Mouse (Mus musculus) intestine, embryonic 16.5 days (tissue): ENCODE measurements around the gene Mad1l1. TPM values are rescaled to one million over a fixed set of nuclear protein-coding genes. Genes with fewer than 3 reads are reported as not detected.

ENCODE experiments used
- ATAC-seq: fragments of 200-750 bp; cut with Nextera tagmentation; 2 replicates; pipeline ENCODE4 v1.8.0; 2017; ENCODE audit warnings: moderate TSS enrichment, moderate library complexity
- H3K27ac ChIP-seq: fragments of 300-500 bp; sonication (generic); 2 replicates; pipeline ENCODE4 v1.5.1; 2014; ENCODE audit warnings: mild to moderate bottlenecking, low read length
- H3K27me3 ChIP-seq: fragments of 300-500 bp; sonication (generic); replicated peaks from 2 replicates; pipeline ENCODE4 v1.6.1; 2014; ENCODE audit warnings: low read length, control low read depth, mixed read lengths; ENCODE audit not compliant: control insufficient read depth, insufficient read depth
- H3K36me3 ChIP-seq: fragments of 300-500 bp; sonication (generic); 2 replicates; pipeline ENCODE4 v1.6.1; 2014; ENCODE audit warnings: low read length, control low read depth; ENCODE audit not compliant: control insufficient read depth, insufficient read depth
- H3K4me1 ChIP-seq: fragments of 300-500 bp; sonication (generic); 2 replicates; pipeline ENCODE4 v1.6.1; 2014; ENCODE audit warnings: low read length, control low read depth, mixed read lengths; ENCODE audit not compliant: control insufficient read depth, insufficient read depth
- H3K4me2 ChIP-seq: fragments of 300-500 bp; sonication (generic); 2 replicates; pipeline ENCODE4 v1.6.1; 2014; ENCODE audit warnings: low read depth, low read length, control low read depth
- H3K4me3 ChIP-seq: fragments of 300-500 bp; sonication (generic); 2 replicates; pipeline ENCODE4 v1.5.1; 2014; ENCODE audit warnings: mild to moderate bottlenecking, low read length
- H3K9ac ChIP-seq: fragments of 300-500 bp; sonication (generic); 2 replicates; pipeline ENCODE4 v1.6.1; 2014; ENCODE audit warnings: low read depth, low read length
- H3K9me3 ChIP-seq: fragments of 300-500 bp; sonication (generic); 2 replicates; pipeline ENCODE4 v1.6.1; 2016; ENCODE audit warnings: low read length, control low read depth; ENCODE audit not compliant: control insufficient read depth
- WGBS: fragments of 180-500 bp; shearing (Covaris S2); extraction: QIAGEN DNeasy Blood & Tissue Kit; methylation state at CpG from one replicate; pipeline ENCODE4 v1.1.7; 2014; 5-methylcytosine and 5-hydroxymethylcytosine counted together
- polyA plus RNA-seq: library from polyadenylated mRNA; unstranded; fragments of >200 nt; fragmentation: Nextera tagmentation; extraction: Ambion mirVana; gene quantifications from 2 replicates; pipeline ENCODE4 v1.2.1, GENCODE M21; 2015

Gene Mad1l1
- polyA plus RNA-seq, 1 experiment from 2014 or later: 34.1 TPM

DNA sequence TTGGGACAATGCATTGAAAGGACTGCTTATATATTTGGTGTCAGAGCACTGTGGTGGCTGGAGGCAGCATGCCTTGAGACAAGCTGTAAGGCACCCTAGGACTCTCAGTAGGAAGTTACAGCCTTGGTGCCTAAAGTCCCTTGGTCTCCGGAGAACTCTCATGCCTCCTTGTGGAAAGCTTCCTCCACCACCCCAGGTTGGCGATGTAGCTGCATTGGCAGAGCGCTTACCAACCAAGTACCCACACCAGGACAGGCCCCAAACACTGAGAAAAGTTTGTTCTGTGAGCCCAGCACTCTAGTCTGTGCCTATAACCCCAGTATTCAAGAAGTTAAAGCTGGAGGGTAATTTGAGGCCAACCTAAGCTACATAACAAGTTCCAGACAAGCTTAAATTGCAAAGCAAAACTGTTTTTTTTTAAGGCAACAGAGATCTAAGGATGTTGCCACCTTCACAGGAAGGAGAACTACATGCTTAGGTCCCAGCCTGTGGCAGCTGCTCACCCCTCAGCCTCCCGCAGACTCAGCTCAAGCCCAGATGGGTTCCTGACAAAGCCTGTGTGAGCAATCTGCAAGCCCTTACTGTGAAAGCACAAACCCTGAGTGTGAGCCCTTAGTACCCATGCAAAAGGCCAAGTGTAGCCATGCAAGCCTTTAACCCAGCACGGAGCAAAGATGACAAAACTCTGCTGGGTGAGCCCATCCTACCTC is 50.2 kb downstream of the Mad1l1 start:
- no peak for ATAC-seq
- Histone ChIP-seq H3K27ac (no peak overlapping the region), H3K4me2 (no peak overlapping the region), H3K27me3 (no peaks in the 10 kb centered on the region), H3K4me1 (no peaks in the 10 kb centered on the region), H3K36me3 (no peaks in the 10 kb centered on the region), H3K9me3 (no peaks in the 10 kb centered on the region), H3K9ac (no peak overlapping the region), H3K4me3 (no peak overlapping the region)
- WGBS: 92% methylated on average over 5 of the region's 5 CpGs

DNA sequence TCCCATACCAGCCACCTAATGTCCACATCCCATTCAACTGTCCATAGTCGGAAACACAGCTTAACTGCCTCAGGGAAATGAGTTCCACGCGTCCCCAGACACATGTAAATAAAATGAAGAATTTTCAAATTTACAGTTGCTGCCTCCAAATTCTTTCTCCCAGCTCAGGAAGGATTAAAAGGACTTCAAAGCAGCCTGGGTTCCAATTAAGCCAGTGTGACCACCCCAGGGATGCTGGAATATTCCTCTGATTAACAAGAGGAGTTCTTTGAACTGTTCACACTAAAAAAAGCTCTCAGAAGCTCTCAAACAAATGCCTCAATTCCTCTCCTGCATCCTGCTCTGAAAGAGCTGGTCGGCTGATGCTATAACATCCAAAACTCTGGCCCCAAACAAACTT is 53.0 kb downstream of the Mad1l1 start:
- Histone ChIP-seq H3K9ac (no peak overlapping the region), H3K27me3 (no peaks in the 10 kb centered on the region), H3K4me3 (no peak overlapping the region), H3K36me3 (no peaks in the 10 kb centered on the region), H3K4me2 (no peak overlapping the region), H3K9me3 (no peaks in the 10 kb centered on the region), H3K27ac (no peak overlapping the region), H3K4me1 (no peaks in the 10 kb centered on the region)
- WGBS: 78% methylated on average over 4 of the region's 4 CpGs
- no peak for ATAC-seq

DNA sequence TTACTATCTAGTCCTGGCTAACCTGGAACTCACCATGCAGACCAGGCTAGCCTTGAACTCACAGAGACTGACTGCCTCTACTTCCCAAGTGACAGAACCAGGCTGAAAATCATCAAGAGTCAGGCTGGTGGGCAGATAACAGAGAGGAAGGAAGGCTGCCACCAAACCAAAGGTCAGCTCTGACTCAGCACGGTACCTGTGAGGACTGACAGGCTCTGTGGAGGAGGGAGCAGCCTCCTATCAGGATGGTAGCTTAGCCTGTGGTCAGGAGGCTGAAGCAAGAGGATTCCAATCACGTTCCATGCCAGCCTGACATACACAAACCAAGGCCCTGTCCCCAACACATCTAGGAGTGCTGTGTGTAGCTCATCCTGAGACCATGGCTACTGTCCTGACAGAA is 54.3 kb downstream of the Mad1l1 start:
- ATAC-seq: peak; percentile 75
- Histone ChIP-seq H3K4me1 (no peaks in the 10 kb centered on the region), H3K4me3 (no peak overlapping the region), H3K36me3 (no peaks in the 10 kb centered on the region), H3K4me2 (no peak overlapping the region), H3K9ac (no peak overlapping the region), H3K9me3 (no peaks in the 10 kb centered on the region), H3K27me3 (no peaks in the 10 kb centered on the region), H3K27ac (no peak overlapping the region)
- WGBS: 64% methylated on average over 2 of the region's 2 CpGs

DNA sequence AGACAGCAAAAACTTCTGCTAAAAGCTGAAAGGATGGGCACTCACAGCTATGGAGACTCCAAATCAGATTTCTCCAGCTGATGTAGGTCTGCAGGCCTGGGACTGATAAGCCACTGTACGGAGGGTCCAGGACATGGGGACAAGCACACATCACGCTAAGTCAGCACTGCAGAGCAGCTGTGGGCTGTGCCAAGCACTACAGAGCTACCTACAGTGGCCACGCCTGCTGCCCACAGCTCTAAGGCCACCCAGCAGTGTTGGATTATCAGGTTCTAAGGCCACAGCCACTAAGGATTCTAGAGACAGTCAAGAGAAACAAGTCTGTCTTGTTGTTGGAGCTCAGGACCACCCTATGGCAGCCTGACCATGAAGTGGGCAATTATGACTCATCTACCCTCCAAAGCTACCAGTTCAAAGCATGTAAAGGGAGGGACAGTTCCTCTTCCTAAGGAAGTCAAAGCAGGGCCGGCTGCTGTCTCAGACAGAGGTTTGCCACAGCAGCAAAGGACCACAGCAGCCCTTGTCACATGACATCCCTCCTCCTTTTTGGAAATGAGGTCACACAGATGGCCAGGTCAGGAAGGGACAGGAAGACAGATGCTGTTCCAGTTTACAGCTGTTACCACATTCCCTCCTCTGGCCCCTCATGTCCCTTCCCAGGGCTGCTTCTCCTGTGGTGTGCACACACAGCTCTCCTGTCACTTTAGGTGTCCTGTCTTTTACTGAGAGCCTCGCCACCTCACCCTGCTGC is 56.4 kb downstream of the Mad1l1 start:
- no peaks in the 10 kb centered on the region for H3K9me3 ChIP-seq
- H3K27me3 ChIP-seq: no peaks in the 10 kb centered on the region
- no peak overlapping the region for H3K4me3 ChIP-seq
- H3K36me3 ChIP-seq: no peaks in the 10 kb centered on the region
- H3K4me1 ChIP-seq: no peaks in the 10 kb centered on the region
- H3K4me2 ChIP-seq: no peak overlapping the region
- no peak overlapping the region for H3K9ac ChIP-seq
- WGBS: 85% methylated on average over 5 of the region's 5 CpGs
- no peak overlapping the region for H3K27ac ChIP-seq
- ATAC-seq: no peak

DNA sequence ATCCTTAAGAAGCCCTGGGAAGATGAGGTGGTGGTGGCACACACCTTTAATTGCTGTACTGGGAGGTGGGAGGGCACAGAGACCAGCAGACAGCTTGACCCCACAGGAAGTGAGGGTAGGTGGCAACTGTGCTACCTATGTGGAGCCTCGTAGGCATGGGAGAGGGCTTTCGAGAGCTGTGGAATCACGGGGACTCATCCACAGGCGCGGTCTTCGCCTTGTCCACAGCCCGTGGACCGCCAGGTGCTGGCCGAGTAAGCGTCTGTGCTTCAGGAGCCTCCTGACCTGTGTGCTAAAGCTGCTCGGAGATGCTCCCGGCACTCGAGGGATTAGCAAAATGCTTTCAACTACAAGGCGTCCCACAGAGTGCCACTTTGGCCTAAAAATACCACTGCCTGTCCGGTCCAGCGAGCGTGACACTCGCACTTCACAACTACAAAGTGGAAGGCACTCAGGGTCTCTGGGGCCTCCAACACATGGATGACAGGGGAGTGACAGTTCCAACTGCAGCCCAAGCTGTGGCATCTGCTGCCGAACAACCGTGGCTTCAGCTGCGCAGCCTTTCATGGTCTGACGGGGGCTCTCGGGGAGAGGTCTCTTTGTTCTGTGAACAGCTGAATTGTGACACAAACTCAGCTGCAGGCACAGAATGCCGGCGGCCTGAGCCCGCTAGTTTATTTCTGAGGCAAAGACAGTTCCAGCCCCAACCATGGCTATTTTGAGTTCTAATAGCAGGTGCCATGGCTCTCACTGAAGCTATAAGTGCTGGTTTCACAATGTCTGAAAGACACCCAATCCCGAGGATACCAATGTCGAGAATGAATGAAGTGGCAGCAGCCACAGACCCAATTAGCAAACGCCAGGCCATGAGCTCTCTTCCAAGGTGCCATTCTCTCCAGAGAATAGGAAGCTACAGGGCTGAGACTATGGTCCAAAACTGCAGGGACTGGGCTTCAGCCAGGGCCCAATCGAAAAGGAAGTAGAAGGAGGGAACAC is 57.3 kb downstream of the Mad1l1 start:
- no peak for ATAC-seq
- WGBS: 79% methylated on average over 30 of the region's 30 CpGs
- H3K9ac ChIP-seq: no peak overlapping the region
- H3K27ac ChIP-seq: no peak overlapping the region
- no peaks in the 10 kb centered on the region for H3K27me3 ChIP-seq
- H3K9me3 ChIP-seq: no peaks in the 10 kb centered on the region
- H3K4me2 ChIP-seq: no peak overlapping the region
- no peaks in the 10 kb centered on the region for H3K36me3 ChIP-seq
- H3K4me1 ChIP-seq: no peaks in the 10 kb centered on the region
- H3K4me3 ChIP-seq: no peak overlapping the region

DNA sequence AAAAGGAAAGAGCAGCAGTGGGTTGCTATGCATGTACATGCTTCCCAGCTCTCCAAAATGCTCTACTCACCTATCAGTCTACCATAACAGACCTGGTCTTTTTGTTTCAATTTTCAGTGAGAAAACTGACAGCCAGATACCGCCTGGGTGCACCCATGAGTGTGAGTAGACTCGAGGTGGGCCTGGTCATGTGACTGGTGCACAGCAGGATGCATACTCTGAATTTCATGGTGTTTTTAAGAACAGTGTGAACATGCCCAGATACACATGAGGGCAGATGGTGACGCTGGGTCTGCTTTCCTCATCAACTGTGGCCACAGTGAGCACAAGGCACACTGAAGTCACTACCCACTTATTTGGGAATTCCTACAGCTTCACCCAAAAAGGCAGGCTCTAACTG is 59.0 kb downstream of the Mad1l1 start:
- Histone ChIP-seq H3K4me1 (no peaks in the 10 kb centered on the region), H3K36me3 (no peaks in the 10 kb centered on the region), H3K27ac (no peak overlapping the region), H3K4me2 (no peak overlapping the region), H3K4me3 (no peak overlapping the region), H3K9ac (no peak overlapping the region), H3K9me3 (no peaks in the 10 kb centered on the region), H3K27me3 (no peaks in the 10 kb centered on the region)
- no peak for ATAC-seq
- 90% methylated on average over 3 of the region's 3 CpGs for WGBS

DNA sequence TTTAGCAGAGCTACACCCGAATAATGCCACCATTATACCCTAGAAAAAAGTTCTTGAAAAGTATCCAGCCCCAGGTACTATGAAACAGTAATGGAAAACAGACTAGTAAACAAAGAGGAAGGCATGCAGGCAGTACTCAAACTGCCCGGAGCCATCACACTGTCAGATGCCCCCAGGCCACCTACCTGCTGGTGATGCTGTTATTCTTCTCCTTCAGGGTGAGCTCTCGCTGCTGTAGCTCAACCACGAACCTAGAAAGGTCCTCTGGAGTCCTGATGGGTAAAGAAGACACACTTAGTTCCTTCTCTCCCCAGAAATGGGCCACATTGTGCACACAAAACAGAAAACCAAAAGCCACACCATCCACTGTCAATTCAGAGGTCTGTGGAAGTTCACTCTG is 60.0 kb downstream of the Mad1l1 start:
- WGBS: 84% methylated on average over 4 of the region's 4 CpGs
- Histone ChIP-seq H3K4me3 (no peak overlapping the region), H3K4me2 (no peak overlapping the region), H3K36me3 (no peaks in the 10 kb centered on the region), H3K27me3 (no peaks in the 10 kb centered on the region), H3K4me1 (no peaks in the 10 kb centered on the region), H3K9ac (no peak overlapping the region), H3K9me3 (no peaks in the 10 kb centered on the region), H3K27ac (no peak overlapping the region)
- ATAC-seq: no peak

DNA sequence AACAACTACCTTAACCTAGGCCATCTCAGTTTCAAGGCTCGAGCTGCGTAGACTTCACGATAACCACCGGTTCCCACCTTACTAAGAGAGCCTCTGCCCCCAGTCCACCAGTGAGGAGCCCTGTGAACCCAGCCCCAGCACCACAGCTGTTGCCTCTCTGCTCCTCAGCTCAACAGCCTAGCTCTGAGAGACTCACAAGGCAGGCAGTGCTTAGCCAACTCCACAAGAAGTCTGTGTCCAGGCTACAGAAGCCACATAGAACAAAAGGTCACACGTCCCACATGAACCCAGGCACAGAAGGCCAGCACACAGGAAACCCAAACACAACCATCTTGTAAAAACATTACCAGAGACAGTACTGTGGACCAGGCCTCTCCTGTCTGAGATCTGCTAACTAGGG is 62.7 kb downstream of the Mad1l1 start:
- Histone ChIP-seq H3K36me3 (no peaks in the 10 kb centered on the region), H3K9ac (no peak overlapping the region), H3K4me1 (no peaks in the 10 kb centered on the region), H3K27me3 (no peaks in the 10 kb centered on the region), H3K27ac (no peak overlapping the region), H3K9me3 (no peaks in the 10 kb centered on the region), H3K4me3 (no peak overlapping the region), H3K4me2 (no peak overlapping the region)
- WGBS: 90% methylated on average over 5 of the region's 5 CpGs
- ATAC-seq: no peak

DNA sequence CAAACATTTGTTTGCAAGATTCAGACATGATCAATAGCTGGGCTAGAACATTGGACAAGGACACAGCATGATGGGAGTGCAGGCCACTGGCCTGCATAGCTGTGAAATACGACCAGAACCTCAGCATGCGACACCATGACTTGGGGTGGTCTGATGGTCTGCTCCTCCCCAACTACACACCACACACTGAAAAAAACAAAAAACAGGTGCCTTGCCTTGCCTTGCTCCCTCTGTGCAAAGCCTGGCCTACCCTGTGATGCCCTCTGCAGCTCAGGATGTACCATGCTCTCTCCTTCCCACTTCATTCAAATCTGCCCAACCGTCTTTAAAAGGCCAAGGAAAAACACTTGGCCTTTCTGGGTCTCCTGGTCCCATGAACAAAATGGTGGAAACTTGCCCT is 63.3 kb downstream of the Mad1l1 start:
- H3K4me1 ChIP-seq: no peaks in the 10 kb centered on the region
- WGBS: 94% methylated on average over 3 of the region's 3 CpGs
- H3K4me3 ChIP-seq: no peak overlapping the region
- no peak overlapping the region for H3K4me2 ChIP-seq
- H3K36me3 ChIP-seq: no peaks in the 10 kb centered on the region
- no peaks in the 10 kb centered on the region for H3K9me3 ChIP-seq
- no peak overlapping the region for H3K9ac ChIP-seq
- no peak overlapping the region for H3K27ac ChIP-seq
- ATAC-seq: no peak
- no peaks in the 10 kb centered on the region for H3K27me3 ChIP-seq
